Mouse (Mus musculus): ENCODE data around the gene Myh2. TPM values are rescaled to one million over a fixed set of nuclear protein-coding genes. Genes with fewer than 3 reads are reported as not detected.

Gene Myh2
- 0.24 and 0.25 TPM in 2 replicates for polyA plus RNA-seq (2015; fragmentation: Nextera tagmentation; extraction: Ambion mirVana)

GRCm38 (mm10) chr11:67170727-67171126 lies at the start of gene Myh2:
TSS of gene Myh2 (plus strand) at chr11:67171027.

GRCm38 (mm10) chr11:67199752-67200151 lies 28.9 kb downstream of the Myh2 start, which contains the start of gene Myh1:
TSS of gene Myh1 (plus strand) at chr11:67200052.

GRCm38 (mm10) chr11:67237481-67238079 lies 66.8 kb downstream of the Myh2 start, which contains the start of gene Myh4:
TSS of gene Myh4 (plus strand) at chr11:67238029.

Other genes with a start within 250 kb of the Myh2 start
- gene Tmem238l, start 214.4 kb upstream of the Myh2 start, polyA plus RNA-seq (2015; fragmentation: Nextera tagmentation; extraction: Ambion mirVana): not detected in 2 replicates
- gene Tmem220, start 145.9 kb upstream of the Myh2 start, polyA plus RNA-seq (2015; fragmentation: Nextera tagmentation; extraction: Ambion mirVana): 0.89 and 1.3 TPM in 2 replicates
- 25.3 and 27.4 TPM in 2 replicates for gene Adprm, start 118.4 kb upstream of the Myh2 start, polyA plus RNA-seq (2015; fragmentation: Nextera tagmentation; extraction: Ambion mirVana)
- gene Sco1, start 118.4 kb upstream of the Myh2 start, polyA plus RNA-seq (2015; fragmentation: Nextera tagmentation; extraction: Ambion mirVana): 12.4 and 13.1 TPM in 2 replicates
- 0.15 and 0.31 TPM in 2 replicates for gene Myh3, start 92.7 kb upstream of the Myh2 start, polyA plus RNA-seq (2015; fragmentation: Nextera tagmentation; extraction: Ambion mirVana)
- 0.13 and 0.14 TPM in 2 replicates for gene Myh1, start 29.0 kb downstream of the Myh2 start, polyA plus RNA-seq (2015; fragmentation: Nextera tagmentation; extraction: Ambion mirVana)
- gene Myh4, start 67.0 kb downstream of the Myh2 start, polyA plus RNA-seq (2015; fragmentation: Nextera tagmentation; extraction: Ambion mirVana): not detected in 2 replicates
- 0.76 and 0.84 TPM in 2 replicates for gene Myh8, start 106.1 kb downstream of the Myh2 start, polyA plus RNA-seq (2015; fragmentation: Nextera tagmentation; extraction: Ambion mirVana)
- 0.32 and 0.35 TPM in 2 replicates for gene Myh13, start 150.6 kb downstream of the Myh2 start, polyA plus RNA-seq (2015; fragmentation: Nextera tagmentation; extraction: Ambion mirVana)

Data from neural tube, postnatal 0 days (tissue).